Mouse (Mus musculus) small intestine, adult 2 months (tissue): ENCODE results near the gene Meis1. TPM values are rescaled to one million over a fixed set of nuclear protein-coding genes. Genes with fewer than 3 reads are reported as not detected.

ENCODE experiments used
- H3K27ac ChIP-seq: fragments of 200-500 bp; 2 replicates; pipeline ENCODE4 v1.5.1; 2012; ENCODE audit warnings: low read depth, low read length, control low read depth, inconsistent platforms; ENCODE audit not compliant: insufficient read depth
- H3K27me3 ChIP-seq: fragments of 200-500 bp; 2 replicates; pipeline ENCODE4 v1.6.1; 2012; ENCODE audit warnings: mild to moderate bottlenecking, moderate library complexity, low read length, inconsistent platforms; ENCODE audit not compliant: control insufficient read depth, insufficient read depth
- H3K36me3 ChIP-seq: fragments of 200-500 bp; 2 replicates; pipeline ENCODE4 v1.6.1; 2012; ENCODE audit warnings: mild to moderate bottlenecking, low read length, control low read depth, inconsistent platforms; ENCODE audit not compliant: control insufficient read depth, insufficient read depth
- H3K4me1 ChIP-seq: fragments of 200-500 bp; 2 replicates; pipeline ENCODE4 v1.6.1; 2012; ENCODE audit warnings: low read length, inconsistent platforms, mixed read lengths; ENCODE audit not compliant: control insufficient read depth, insufficient read depth, insufficient read length
- H3K4me3 ChIP-seq: fragments of 200-500 bp; 2 replicates; pipeline ENCODE4 v1.5.1; 2012; ENCODE audit warnings: low read depth, mild to moderate bottlenecking, control low read depth, inconsistent platforms, low read length, moderate library complexity
- CTCF ChIP-seq: fragments of 200-500 bp; IDR thresholded peaks from 2 replicates; pipeline ENCODE4 v1.5.1; 2012; ENCODE audit warnings: low read depth, mild to moderate bottlenecking, control low read depth, inconsistent platforms, low read length, moderate library complexity, mixed read lengths; ENCODE audit not compliant: insufficient replicate concordance, insufficient read length; ENCODE audit errors: extremely low read depth
- POLR2A ChIP-seq: fragments of 200-500 bp; IDR thresholded peaks from 2 replicates; pipeline ENCODE4 v1.6.1; 2012; ENCODE audit warnings: low read depth, mild to moderate bottlenecking, control low read depth, inconsistent platforms, low read length, moderate library complexity
- WGBS: fragments of 180-500 bp; shearing (Covaris S2); methylation state at CpG from one replicate; pipeline ENCODE4 v1.1.7; 2018; 5-methylcytosine and 5-hydroxymethylcytosine counted together
- polyA plus RNA-seq: library from polyadenylated mRNA; depleted of rRNA; stranded (reverse); fragments of >200 nt; gene quantifications from 2 replicates; pipeline ENCODE4 v1.2.3, GENCODE M21; 2012

Gene Meis1
- polyA plus RNA-seq, 1 experiment: 4.0 TPM

DNA sequence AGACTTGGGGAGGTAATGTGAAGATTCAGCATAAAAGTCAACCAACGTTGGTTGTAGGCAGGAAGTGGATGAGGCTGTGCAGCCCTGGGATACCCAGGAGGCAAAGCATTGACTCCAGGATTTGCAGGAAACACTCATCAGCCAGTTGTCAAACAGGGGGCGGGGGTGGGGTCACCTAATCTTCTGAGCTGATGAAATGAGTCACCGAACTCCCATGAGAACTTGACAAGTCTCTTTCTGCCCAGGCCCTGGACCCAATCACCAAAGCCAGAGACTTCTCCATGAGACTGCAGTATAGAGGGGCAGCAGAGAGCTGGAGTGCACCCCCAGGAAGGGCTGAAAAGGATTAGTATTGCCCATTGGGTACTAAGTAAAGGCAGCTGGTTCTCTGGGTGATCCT, 45.0 kb downstream of the Meis1 start:
- H3K27ac ChIP-seq: no peak overlapping the region
- TF ChIP-seq POLR2A: no peak
- TF ChIP-seq CTCF: no peak
- H3K27me3 ChIP-seq: no peaks in the 10 kb centered on the region
- H3K36me3 ChIP-seq: no peaks in the 10 kb centered on the region
- 36% methylated on average over 3 of the region's 3 CpGs for WGBS
- H3K4me3 ChIP-seq: no peak overlapping the region
- 0 out of 2 replicates have a peak, but pooled peaks cover 2% of the 10 kb centered on the region for H3K4me1 ChIP-seq

DNA sequence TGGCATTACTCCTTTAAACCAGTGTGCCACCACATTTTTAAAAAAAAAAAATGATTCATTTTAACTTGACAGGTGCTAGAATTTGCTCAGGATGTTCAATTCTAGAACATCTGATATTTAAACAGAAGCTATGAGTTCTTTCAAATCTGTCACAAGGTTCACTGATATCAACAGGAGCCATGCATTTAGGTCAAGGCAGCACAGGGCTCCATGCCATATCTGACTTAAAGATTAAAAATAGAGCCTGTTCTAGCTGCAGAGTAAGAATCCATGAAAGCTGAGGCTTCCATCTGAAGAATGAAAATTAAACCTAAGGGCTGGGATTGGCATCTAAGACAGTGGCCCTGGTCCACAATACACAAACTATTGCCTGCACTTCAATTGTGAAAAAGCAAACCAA, 45.8 kb downstream of the Meis1 start:
- Histone ChIP-seq H3K27ac (no peak overlapping the region), H3K27me3 (no peaks in the 10 kb centered on the region), H3K36me3 (no peaks in the 10 kb centered on the region), H3K4me3 (no peak overlapping the region), H3K4me1 (0 out of 2 replicates have a peak, but pooled peaks cover 2% of the 10 kb centered on the region)
- TF ChIP-seq CTCF: no peak
- TF ChIP-seq POLR2A: no peak

DNA sequence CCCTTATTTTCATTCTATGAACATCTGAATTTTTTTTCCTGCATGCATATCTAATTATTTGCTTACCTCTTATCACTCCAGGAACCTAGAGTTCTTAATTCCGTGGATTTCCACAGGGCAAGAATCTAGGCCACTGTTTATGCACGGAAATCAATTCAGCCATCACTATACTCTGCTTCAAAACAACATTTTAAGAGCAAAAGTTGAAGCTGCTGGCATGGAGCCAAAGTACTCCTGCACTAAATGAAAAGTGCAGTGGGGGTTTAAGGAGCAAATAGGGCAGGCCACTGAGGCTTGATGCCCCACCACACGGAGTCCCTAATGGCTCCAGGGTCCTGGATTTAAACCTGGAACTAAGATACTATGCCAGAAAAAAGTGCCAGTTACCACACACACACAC, 47.2 kb downstream of the Meis1 start:
- Histone ChIP-seq H3K27me3 (no peaks in the 10 kb centered on the region), H3K4me1 (0 out of 2 replicates have a peak, but pooled peaks cover 2% of the 10 kb centered on the region), H3K27ac (no peak overlapping the region), H3K36me3 (no peaks in the 10 kb centered on the region), H3K4me3 (no peak overlapping the region)
- no peak for TF ChIP-seq POLR2A
- no peak for TF ChIP-seq CTCF
- 38% methylated on average over 3 of the region's 3 CpGs for WGBS

- TF ChIP-seq CTCF: no peak
- TF ChIP-seq POLR2A: no peak
- H3K27ac ChIP-seq: no peak overlapping the region
- WGBS: 17% methylated on average over 2 of the region's 2 CpGs
Observed at GRCm38 (mm10) chr11:18969920-18970336, 48.9 kb downstream of the Meis1 start.

DNA sequence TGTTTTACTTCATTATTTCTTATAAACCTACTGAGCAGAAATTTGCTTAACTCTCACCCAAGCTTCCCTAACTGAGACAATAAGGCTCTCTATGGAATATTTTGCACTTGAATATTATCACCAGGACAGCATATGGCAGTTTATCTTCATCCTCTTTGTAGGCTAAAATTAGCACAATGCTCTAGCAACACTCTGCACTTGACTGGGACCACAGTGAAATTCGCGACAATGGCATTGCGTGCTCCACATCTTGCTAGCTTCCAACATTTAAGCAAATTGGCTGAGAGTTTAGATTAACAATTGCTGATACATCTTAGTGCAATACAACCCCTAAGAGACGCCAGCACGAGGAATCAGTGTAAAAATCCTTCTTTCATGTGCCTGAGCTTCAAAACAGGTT, 54.4 kb downstream of the Meis1 start:
- 59% methylated on average over 5 of the region's 5 CpGs for WGBS
- no peak for TF ChIP-seq POLR2A
- TF ChIP-seq CTCF: no peak
- Histone ChIP-seq H3K4me1 (0 out of 2 replicates have a peak, but pooled peaks cover 2% of the 10 kb centered on the region), H3K27ac (no peak overlapping the region), H3K27me3 (no peaks in the 10 kb centered on the region), H3K4me3 (no peak overlapping the region), H3K36me3 (no peaks in the 10 kb centered on the region)

More at GRCm38 (mm10) chr11:18969920-18970336, 48.9 kb downstream of the Meis1 start:
- H3K4me1 ChIP-seq: 0 out of 2 replicates have a peak, but pooled peaks cover 2% of the 10 kb centered on the region
- no peak overlapping the region for H3K4me3 ChIP-seq
- no peaks in the 10 kb centered on the region for H3K27me3 ChIP-seq
- no peaks in the 10 kb centered on the region for H3K36me3 ChIP-seq

- TF ChIP-seq CTCF (no peak), POLR2A (no peak)
- 60% methylated on average over 15 of the region's 15 CpGs for WGBS
- no peak overlapping the region for H3K27ac ChIP-seq
- H3K36me3 ChIP-seq: no peaks in the 10 kb centered on the region
- no peaks in the 10 kb centered on the region for H3K27me3 ChIP-seq
- 0 out of 2 replicates have a peak, but pooled peaks cover 2% of the 10 kb centered on the region for H3K4me1 ChIP-seq
- no peak overlapping the region for H3K4me3 ChIP-seq
Observed at GRCm38 (mm10) chr11:18963202-18964136, 55.3 kb downstream of the Meis1 start.

GRCm38 (mm10) chr11:18959465-18959864, 59.3 kb downstream of the Meis1 start:
- 0 out of 2 replicates have a peak, but pooled peaks cover 2% of the 10 kb centered on the region for H3K4me1 ChIP-seq
- no peaks in the 10 kb centered on the region for H3K36me3 ChIP-seq
- H3K4me3 ChIP-seq: no peak overlapping the region
- no peak overlapping the region for H3K27ac ChIP-seq
- 71% methylated on average over 1 of the region's 1 CpGs for WGBS
- no peak for TF ChIP-seq CTCF
- no peaks in the 10 kb centered on the region for H3K27me3 ChIP-seq
